ENCODE assay signal across 13 mouse cellular contexts in genomic region chr11:113438915-113439314, GRCm38 (mm10).
DNase-seq lines count a peak whose midpoint lies in the region; ATAC-seq and TF ChIP-seq lines count a peak whose summit lies in the region.
"Had no signal": no experiment of that assay in that cellular context is flagged by ENCODE, and none has a peak within 500 bp of the region (broad histone marks: within the 10 kb centered on the region; RNA-seq: fewer than 3 reads in every experiment).

No protein-coding gene starts in this region.

- WGBS in intestine, postnatal 0 days: 89% methylated on average over 5 of the region's 5 CpGs
- WGBS in intestine, embryonic 16.5 days: 79% methylated on average over 5 of the region's 5 CpGs
- WGBS in forebrain, embryonic 13.5 days: 77% methylated on average over 5 of the region's 5 CpGs
- WGBS in limb, embryonic 10.5 days: 81% methylated on average over 5 of the region's 5 CpGs
- 76% methylated on average over 5 of the region's 5 CpGs for WGBS in neural tube, embryonic 11.5 days

- intact Hi-C loops in heart, postnatal 10 days (cut with DNase I): no loop called here

- no peak overlapping the region for H3K4me3 ChIP-seq in intestine, postnatal 0 days (ENCODE audit: low read depth, low read length)
- no peak overlapping the region for H3K4me3 ChIP-seq in intestine, embryonic 16.5 days (ENCODE audit: low read length)
- H3K4me3 ChIP-seq in forebrain, embryonic 13.5 days: no peak overlapping the region
- no peak overlapping the region for H3K4me3 ChIP-seq in limb, embryonic 10.5 days
- H3K4me3 ChIP-seq in neural tube, embryonic 11.5 days (ENCODE audit: low read depth, low read length): no peak overlapping the region

- no peak for DNase-seq in limb, embryonic 10.5 days (ENCODE audit: low spot score)
- DNase-seq in neural tube, embryonic 11.5 days (ENCODE audit: low spot score): no peak
- no peak for DNase-seq in c-Kit-positive CD71-positive TER-119-positive erythroid progenitor cells, embryonic 14.5 days (ENCODE audit: low spot score)
- no peak for DNase-seq in cerebellum, postnatal 4 days (ENCODE audit: low spot score in 2 of 2)
- no peak for DNase-seq in heart, postnatal 10 days
- DNase-seq: liver; lung, postnatal 10 days; right cerebral cortex, postnatal 4 days had no signal

- no peaks in the 10 kb centered on the region for H3K36me3 ChIP-seq in intestine, postnatal 0 days (ENCODE audit: control insufficient read depth, insufficient read depth)
- H3K36me3 ChIP-seq in intestine, embryonic 16.5 days (ENCODE audit: control insufficient read depth, insufficient read depth, low read length): no peaks in the 10 kb centered on the region; the same call in 1 of the 2 replicates
- peaks cover 3% of the 10 kb centered on the region; the same call in 1 of the 2 replicates for H3K36me3 ChIP-seq in forebrain, embryonic 13.5 days (ENCODE audit: poor library complexity, severe bottlenecking)
- peaks cover 2% of the 10 kb centered on the region; the same call in 1 of the 2 replicates for H3K36me3 ChIP-seq in limb, embryonic 10.5 days
- no peaks in the 10 kb centered on the region for H3K36me3 ChIP-seq in neural tube, embryonic 11.5 days (ENCODE audit: control insufficient read depth, insufficient read depth, low read length)

- H3K9me3 ChIP-seq in intestine, postnatal 0 days (ENCODE audit: control insufficient read depth): no peaks in the 10 kb centered on the region
- peaks cover 5% of the 10 kb centered on the region; the same call in 1 of the 2 replicates for H3K9me3 ChIP-seq in intestine, embryonic 16.5 days (ENCODE audit: control insufficient read depth, low read length)
- peaks cover 9% of the 10 kb centered on the region; the same call in 1 of the 2 replicates for H3K9me3 ChIP-seq in forebrain, embryonic 13.5 days (replicated peaks)
- H3K9me3 ChIP-seq in limb, embryonic 10.5 days (replicated peaks): no peaks in the 10 kb centered on the region
- H3K9me3 ChIP-seq in neural tube, embryonic 11.5 days (ENCODE audit: control insufficient read depth, low read length): peaks cover 3% of the 10 kb centered on the region; the same call in 1 of the 2 replicates

- no peaks in the 10 kb centered on the region for H3K27me3 ChIP-seq in intestine, postnatal 0 days (replicated peaks; ENCODE audit: control insufficient read depth, insufficient read depth, low read length)
- H3K27me3 ChIP-seq in intestine, embryonic 16.5 days (replicated peaks; ENCODE audit: control insufficient read depth, insufficient read depth, low read length): no peaks in the 10 kb centered on the region
- peaks cover 27% of the 10 kb centered on the region; the same call in 1 of the 2 replicates for H3K27me3 ChIP-seq in forebrain, embryonic 13.5 days
- no peaks in the 10 kb centered on the region for H3K27me3 ChIP-seq in limb, embryonic 10.5 days (ENCODE audit: low read depth, poor library complexity, severe bottlenecking)
- H3K27me3 ChIP-seq in neural tube, embryonic 11.5 days (ENCODE audit: control insufficient read depth, insufficient read depth, low read length): no peaks in the 10 kb centered on the region

- no peak for ATAC-seq in intestine, postnatal 0 days
- ATAC-seq in intestine, embryonic 16.5 days: no peak
- ATAC-seq in forebrain, embryonic 13.5 days: peak; percentile 53
- no peak; the same call in 1 of the 2 replicates for ATAC-seq in neural tube, embryonic 11.5 days (ENCODE audit: insufficient read depth, low FRiP score, low TSS enrichment)
- ATAC-seq: inflammation-experienced regulatory T-cells, adult 6 months had no signal

- no peaks in the 10 kb centered on the region for H3K4me1 ChIP-seq in intestine, postnatal 0 days (replicated peaks; ENCODE audit: control insufficient read depth, insufficient read depth, low read length)
- no peaks in the 10 kb centered on the region for H3K4me1 ChIP-seq in intestine, embryonic 16.5 days (ENCODE audit: control insufficient read depth, insufficient read depth, low read length)
- H3K4me1 ChIP-seq in forebrain, embryonic 13.5 days: peaks cover 26% of the 10 kb centered on the region
- H3K4me1 ChIP-seq in limb, embryonic 10.5 days: peaks cover 39% of the 10 kb centered on the region
- H3K4me1 ChIP-seq in neural tube, embryonic 11.5 days (ENCODE audit: control insufficient read depth, insufficient read depth, low read length): peaks cover 12% of the 10 kb centered on the region

- H3K9ac ChIP-seq in intestine, postnatal 0 days (ENCODE audit: low read depth, low read length): no peak overlapping the region
- H3K9ac ChIP-seq in intestine, embryonic 16.5 days (ENCODE audit: low read depth, low read length): no peak overlapping the region
- peak overlapping the region; percentile 51 for H3K9ac ChIP-seq in forebrain, embryonic 13.5 days
- H3K9ac ChIP-seq in neural tube, embryonic 11.5 days (ENCODE audit: low read length): peak overlapping the region; percentile 60

- no peak overlapping the region for H3K4me2 ChIP-seq in intestine, postnatal 0 days (replicated peaks; ENCODE audit: low read depth)
- H3K4me2 ChIP-seq in intestine, embryonic 16.5 days (ENCODE audit: low read depth, low read length): no peak overlapping the region
- H3K4me2 ChIP-seq in forebrain, embryonic 13.5 days: no peak overlapping the region
- no peak overlapping the region for H3K4me2 ChIP-seq in neural tube, embryonic 11.5 days (ENCODE audit: low read depth)
- H3K4me2 ChIP-seq: heart, embryonic 11.5 days had no signal

- H3K27ac ChIP-seq in intestine, postnatal 0 days (ENCODE audit: low read depth, low read length): no peak overlapping the region
- H3K27ac ChIP-seq in intestine, embryonic 16.5 days (ENCODE audit: low read length): no peak overlapping the region
- peak overlapping the region; percentile 94 for H3K27ac ChIP-seq in forebrain, embryonic 13.5 days
- H3K27ac ChIP-seq in limb, embryonic 10.5 days: peak overlapping the region; percentile 86
- H3K27ac ChIP-seq in neural tube, embryonic 11.5 days (ENCODE audit: low read depth, low read length): peak overlapping the region; percentile 90

- 0 out of 2 replicates have a peak, but pooled peaks have one; percentile 8 for TF ChIP-seq CTCF in intestine, postnatal 0 days (IDR thresholded peaks at IDR 0.05; ENCODE audit: low read depth)

Comparison
In these comparisons a context has a peak if more than half of its experiments do, and no peak if none do; other contexts are left out.
1. H3K27ac ChIP-seq: peak in forebrain, embryonic 13.5 days (single experiment), limb, embryonic 10.5 days (single experiment) and neural tube, embryonic 11.5 days (single experiment); none in intestine, postnatal 0 days (single experiment) and intestine, embryonic 16.5 days (single experiment).
2. H3K9ac ChIP-seq: peak in forebrain, embryonic 13.5 days (single experiment) and neural tube, embryonic 11.5 days (single experiment); none in intestine, postnatal 0 days (single experiment) and intestine, embryonic 16.5 days (single experiment).